Mouse (Mus musculus) thymus, postnatal 36 days (tissue): ENCODE results near the gene Tjp1.

Experiments
- DNase-seq, 2 experiments: peaks; one replicate each; pipeline ENCODE4 v3.0.0; 2022; ENCODE audit warnings: mixed read lengths in 2 of 2

Tjp1 gene

DNA sequence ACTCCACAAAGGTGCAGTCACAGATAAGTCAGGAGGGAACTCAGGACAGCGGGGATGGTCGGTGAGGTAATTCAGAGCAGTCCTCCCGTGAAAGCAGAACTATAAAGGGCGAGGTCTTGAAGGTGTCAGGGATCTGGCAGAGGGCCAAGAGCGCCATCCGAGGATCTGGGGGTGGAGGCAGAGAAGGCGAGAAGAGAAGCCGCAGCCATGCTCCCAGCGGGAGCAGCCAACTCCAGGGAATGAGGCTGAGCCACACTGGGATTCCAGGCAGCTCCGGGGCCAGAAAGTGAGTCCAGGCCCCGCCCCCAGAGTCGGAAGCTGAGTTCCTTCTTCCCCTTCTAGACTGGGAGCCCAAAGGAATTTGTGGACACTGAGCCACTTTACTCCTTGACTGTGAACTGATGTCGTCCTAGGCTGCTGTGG, 41.3 kb downstream of the Tjp1 start:
- no peak for DNase-seq

DNA sequence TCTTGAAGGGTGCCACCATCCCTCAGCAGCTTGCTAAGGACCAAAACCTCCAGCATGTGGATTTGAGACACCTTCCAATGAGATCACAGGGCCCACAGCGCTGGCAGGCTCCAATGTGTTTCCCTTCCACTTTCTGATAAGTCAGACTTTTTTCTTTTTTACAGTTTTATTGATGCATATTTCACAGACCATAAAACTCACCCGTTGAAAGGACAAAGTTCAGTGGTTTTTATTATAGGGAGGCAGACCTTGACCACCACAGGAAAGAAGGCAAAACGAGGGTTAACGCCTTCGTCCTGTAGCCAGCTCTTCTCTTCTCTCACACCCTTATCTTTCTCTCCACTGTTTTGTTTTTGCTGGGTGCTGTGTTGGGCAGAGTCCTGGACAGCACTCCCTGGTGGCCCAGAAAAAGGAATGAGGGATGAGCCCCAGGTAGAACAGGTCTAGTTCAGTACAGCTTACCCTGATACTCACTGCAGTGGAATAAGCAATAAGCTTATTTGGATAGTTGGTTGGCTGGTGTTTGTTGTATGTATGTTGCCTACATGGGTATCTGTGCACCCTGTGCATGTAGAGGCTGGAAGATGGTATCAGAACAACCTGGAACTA, 43.3 kb downstream of the Tjp1 start:
- DNase-seq, result no peak

DNA sequence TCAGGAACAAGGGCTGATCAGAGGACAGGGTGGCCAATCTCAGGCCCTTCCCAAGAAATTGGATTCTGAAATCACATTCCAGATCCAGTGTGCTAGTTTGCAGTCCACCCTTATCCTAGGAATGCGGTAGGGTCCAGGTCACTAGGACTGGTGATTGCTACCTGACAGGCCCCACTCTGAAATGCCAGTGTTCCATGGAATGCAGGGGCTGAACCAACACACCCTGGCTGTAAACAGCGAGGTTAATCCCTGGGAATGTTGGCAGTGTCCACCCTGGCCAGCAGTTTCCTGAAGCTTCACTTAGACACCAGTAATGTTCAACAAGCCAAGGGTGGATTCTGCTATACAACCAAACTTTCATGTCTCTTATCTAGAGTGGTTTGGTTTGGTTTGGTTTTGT, 45.4 kb downstream of the Tjp1 start:
- no peak for DNase-seq

DNA sequence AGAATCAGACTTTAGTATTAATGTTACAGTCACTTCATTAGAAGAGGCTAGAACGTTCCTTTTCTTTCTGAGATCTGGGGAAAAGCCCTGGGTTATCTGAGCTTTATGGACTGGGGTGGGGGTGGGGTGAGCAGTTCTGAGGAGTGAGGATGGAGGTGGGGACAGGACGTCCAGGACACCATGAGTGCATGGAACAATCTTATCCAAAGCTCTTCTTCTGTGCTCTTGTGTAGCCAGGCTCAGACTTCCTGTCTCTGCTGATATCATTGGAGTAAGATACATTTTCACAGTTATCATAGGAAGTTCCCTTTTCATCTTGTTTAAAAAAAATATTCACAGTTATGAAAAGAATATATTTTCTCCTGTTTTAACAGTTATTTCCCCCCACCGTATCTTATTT, 55.5 kb downstream of the Tjp1 start:
- DNase-seq, result no peak

DNA sequence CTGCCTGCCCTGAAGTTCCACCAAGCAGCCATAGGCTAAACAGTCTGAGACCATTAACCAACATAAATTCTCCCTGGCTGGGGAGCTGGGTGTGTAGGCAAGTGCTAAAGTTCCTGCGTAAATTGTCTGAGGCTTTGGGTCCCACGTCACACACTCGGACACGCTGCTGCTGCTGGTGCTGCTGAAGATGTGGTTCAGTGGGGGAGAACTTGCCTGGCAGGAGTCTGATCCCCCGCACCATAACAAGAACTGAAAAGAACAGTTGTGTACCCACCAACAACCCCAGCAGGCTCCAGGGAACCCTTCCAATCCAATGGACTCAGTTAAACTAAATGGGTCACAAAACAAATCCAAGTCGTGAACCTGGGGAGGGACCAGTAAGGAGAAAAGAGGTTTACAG, 56.2 kb downstream of the Tjp1 start:
- DNase-seq, result no peak

DNA sequence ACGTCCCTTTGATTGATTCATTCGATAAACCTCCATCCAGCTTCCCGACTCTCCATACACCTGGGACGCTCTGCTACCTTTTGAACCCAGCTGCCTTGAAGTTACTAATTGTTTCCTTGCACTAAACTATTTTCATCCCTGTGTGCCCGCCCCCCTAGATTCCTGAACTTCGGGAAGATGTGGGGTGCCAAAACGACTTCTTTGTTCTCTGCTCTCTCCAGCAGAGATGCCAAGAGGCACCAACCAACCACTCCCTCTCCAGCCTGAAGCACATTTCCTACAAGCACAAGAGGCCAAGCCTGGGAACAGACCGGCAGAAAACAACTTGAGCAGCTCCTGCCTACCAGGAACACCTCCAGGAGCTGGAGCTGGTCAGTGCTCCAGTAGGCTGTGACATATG, 57.4 kb downstream of the Tjp1 start:
- no peak for DNase-seq

DNA sequence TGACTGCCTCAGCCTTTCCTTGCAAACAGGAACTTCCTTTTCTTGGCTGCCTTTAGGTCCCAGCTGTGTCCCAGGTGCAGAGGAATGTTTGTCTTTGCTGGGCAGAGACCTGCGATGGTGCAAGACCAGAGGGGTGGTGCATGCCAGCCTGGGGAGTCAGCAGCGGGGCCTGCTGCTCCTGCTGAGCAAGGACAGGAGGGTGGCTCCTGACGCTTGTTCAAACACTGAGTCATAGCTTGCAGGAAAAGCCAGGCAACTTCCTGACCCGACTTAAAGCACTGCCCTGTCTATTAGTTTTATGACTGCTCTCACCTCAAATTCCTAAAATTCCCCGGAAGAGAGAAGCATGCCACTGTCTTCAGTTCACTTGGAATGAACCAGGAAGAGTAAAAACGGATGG, 57.9 kb downstream of the Tjp1 start:
- no peak for DNase-seq

DNA sequence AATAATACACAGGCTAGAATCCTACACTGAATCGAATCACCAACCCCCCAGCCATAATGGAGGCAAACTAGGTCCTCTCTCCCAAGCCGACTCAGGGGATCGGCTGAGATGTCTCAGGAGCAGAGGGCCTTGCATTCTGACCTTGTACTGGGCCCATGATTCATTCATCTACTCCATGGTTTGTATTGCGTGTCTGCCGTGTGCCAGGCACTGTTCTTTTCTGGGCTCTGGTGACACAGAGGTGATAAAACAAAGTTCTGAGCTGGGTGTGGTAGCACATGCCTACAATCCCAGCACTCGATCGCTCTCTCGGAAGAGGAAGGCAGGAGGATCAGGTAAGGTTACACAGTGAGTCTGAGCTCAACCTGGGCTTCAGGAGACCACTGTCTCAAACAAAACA, 59.4 kb downstream of the Tjp1 start:
- no peak for DNase-seq

DNA sequence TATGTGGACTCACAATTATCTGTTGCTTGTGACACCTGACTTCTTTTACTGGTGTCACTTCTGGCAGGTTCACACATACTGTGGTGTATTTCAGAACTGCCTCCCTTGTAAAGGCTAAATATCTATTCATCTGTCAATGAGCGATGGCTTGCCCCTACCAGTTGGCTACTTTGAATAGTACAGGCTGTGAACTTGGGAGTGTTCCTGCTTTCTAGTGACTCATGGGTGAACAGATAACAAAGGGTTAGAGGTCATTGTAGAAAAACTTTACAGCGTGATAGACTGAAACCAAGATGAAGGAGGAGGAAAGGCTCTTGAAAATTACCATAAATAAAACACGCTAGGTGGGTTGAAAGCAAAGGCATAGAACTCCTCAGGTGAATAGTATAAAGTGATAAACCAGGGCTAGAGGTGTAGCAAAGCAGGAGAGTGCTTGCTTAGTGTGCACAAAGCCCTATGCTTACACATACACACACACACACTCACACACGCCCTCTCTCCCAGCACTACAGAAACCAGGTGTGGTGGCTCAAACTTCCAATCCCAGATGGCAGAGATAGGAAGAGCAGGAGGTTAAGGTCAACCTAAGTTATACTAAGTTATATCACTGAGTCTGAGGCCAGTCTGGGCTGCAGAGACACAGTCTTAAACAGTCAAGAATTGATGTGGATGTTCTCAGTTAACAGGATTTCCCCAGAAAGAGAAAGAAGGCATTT, 60.1 kb downstream of the Tjp1 start:
- DNase-seq, result no peak

DNA sequence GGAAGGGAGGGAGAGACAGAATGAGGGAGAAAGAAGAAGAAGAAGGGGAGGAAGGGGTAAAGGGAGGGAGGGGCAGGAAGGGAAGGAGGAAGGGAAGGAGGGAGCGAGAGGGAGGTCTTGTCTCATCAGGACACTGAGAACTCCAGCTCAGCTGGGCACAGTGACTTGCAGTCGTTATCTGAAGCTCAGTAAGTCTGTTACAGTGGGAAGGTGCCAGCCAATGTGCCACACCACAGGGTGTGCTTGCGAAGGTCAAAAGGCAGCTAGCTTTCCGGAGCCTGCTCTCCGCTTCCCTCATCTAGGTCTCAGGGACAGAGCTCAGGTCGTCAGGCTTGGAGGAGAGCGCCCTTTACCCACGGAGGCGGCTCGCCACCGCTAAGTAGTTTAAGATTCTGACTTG, 61.4 kb downstream of the Tjp1 start:
- DNase-seq, result no peak

DNA sequence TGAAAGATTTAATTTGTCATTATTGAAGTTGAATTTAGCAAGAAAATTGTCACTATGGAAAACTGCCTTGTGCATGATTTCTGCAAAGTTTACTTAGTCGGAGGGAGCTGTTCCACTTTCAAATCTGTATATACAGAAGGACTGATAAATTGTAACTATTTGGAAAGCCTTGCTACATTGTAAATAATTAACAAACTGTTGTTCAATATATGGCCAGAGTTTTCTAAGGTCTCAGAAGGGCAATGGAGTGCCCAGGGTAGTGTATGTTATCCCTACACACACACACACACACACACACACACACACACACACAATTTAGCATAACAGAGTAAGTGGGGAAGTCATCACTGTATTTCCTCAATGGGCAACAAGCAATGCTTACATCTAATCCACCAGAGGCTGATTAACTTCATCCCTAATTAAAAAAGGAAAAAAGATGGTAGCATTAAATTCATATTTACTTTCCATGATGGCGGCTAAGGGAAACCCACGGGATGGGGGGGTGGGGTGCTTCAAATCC, 63.0 kb downstream of the Tjp1 start:
- DNase-seq, result no peak

DNA sequence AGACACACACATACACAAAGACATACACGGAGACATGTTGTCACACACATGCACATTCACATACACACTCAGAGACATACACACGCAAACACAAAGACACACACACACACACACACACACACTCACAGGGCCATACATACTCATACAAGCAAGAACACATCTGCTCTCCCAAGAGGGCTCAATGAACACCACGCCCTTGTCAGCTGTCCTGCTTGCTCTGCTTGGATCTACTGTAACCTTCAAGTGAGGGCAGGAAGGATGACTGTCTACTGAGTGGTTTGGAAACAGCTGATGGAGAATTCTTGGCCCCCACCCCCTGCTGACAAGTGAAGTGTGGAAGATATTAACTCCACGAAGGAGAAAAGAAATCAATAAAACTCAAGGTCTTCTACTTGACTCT, 64.1 kb downstream of the Tjp1 start:
- DNase-seq, result no peak

DNA sequence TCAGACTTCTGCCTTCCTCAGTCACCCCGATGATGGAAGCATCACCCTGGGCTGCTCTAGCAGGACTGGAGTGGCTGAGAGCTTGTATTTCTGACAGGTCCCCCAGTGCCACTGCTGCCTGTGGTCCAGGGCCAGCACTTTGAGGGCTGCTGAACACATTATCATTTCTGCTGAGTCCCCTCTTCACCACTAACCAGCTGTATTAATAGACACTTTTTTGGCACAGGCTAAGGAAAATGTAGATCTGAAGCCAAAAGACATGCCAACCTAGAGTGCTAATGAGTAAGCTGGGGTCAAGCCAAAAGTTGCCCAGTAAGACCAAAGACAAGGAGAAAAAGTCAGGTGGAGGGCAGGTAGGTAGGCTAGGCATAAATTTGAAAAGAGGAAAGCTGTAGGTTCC, 66.2 kb downstream of the Tjp1 start:
- DNase-seq, result no peak

DNA sequence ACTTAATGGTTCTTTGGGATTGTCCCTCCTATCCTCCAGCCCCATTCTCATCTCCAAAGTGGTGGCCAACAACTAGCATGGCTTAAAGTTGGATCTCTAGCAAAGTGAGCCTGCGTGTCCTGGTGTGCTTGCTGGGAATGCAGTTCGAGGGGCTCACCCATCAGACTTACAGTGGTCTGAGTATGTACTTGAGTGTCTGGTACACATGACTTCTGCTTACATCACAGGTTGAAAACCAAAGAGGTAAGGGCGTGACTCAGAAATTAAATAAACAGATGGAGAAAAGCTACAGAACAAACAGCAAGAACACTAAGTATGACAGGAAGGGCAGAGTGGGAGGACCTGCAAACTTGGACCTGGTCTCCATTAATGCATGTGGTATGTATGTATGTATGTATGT, 67.4 kb downstream of the Tjp1 start:
- no peak for DNase-seq

DNA sequence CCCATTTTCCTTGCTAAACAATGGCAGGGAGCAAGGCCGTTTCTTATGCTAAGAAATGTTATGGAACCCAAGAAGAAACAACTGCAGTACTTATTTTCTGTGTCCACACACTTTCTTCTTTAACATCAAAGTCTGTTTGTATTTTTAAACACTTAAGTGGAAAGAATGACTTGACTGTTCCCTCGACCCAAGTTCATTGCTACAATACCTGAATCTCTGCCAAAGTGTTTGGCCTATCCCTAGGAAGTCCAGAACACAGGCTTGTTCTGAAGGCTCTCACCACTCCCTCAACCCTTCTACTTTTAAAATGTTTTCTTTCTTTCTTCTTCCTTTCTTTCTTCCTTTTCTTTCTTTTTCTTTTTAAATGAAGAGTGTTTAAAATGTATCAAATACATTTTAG, 71.5 kb downstream of the Tjp1 start:
- no peak for DNase-seq

DNA sequence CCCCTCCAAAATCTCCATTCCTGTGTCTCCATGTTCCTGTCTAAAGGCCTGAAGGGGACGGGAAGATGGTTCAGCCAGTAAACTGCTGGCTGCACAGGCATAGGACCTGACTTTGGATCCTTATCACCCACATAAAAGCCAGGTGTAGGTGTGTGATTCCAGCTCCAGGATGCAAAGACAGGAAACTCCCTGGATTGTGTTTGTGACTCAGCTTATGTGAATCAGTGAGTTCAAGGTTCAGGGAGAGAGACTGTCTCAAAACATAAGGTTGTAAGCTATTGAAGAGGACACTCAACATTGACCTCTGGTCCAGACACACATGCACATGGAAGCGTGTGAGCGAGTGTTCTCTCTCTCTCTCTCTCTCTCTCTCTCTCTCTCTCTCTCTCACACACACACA, 72.4 kb downstream of the Tjp1 start:
- DNase-seq, result no peak

DNA sequence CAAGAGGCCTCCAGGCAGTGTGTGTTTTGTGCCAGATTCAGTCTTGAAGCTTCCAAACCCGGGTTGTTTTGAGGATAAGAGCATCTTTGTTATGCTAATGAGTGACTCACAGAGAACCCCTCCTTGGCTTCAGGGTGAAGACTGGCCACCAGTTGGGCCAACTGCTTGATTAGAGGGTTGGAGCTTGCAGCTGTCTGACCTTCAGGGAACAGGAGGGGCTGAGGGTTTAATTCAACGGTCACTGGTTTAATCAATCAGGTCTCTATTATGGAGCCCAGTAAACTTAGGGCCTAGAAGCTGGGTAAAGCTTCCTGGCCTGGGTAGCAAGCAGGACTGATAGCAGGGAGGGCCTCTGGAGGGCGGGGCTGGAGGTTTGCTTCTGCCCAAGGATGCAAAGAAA, 73.3 kb downstream of the Tjp1 start:
- DNase-seq, result no peak

DNA sequence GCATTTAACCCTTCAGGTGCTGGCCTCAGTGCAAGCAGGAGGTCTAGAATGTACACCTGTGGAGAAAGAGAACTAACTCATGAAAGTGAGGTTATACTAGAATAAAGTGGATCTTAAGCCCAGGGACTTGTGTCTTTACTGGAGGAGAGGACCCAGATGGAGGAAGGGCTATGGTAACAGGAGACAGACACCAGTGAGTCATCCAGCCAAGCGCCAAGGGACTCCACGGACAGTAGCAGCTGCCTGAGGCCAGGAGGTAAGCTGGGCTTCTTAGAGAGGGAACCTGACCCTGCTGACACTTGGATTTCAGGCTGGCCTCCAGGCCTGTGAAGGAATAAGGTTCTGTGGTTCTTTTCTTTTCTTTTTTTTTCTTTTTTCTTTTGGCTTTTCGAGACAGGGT, 75.3 kb downstream of the Tjp1 start:
- DNase-seq, result no peak

DNA sequence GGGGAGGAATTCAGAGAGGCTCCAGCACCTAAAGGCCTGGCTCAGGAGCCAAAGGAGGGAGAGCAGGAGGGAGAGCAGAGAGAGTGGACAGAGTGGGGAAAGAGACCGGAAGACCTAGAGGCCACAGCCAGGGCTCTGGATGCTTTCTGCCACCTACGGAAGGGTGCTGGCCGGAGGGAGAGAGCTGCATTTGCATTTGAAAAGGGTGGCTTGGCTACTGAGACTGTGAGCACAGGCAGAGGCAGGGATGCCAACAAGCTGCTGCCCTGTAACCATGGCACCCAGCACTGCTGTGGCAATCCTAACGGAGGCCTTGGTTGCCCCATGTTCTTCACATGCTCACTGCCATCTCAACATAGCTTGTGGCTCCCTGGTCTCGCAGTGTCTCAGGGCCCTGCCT, 77.4 kb downstream of the Tjp1 start:
- no peak for DNase-seq

DNA sequence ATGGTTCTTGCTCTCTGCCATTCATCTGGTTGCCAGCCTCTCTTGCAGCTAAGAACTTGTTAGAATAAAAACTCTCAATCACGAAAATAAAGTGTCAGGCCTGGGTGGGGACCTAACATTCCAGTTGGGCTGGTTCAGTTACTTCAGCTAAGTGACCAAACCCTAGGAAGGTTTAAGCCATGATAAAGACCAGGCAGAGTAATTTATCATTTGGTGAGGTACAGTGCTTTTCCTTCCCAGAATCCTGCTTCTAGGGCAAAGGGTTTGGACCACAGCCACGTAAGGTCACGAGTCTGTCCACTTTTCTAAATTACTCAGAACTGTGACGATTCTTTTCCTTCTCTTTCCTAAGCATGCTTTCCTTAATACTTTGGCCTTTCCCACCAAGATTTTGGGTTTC, 86.1 kb downstream of the Tjp1 start:
- DNase-seq, result no peak

DNA sequence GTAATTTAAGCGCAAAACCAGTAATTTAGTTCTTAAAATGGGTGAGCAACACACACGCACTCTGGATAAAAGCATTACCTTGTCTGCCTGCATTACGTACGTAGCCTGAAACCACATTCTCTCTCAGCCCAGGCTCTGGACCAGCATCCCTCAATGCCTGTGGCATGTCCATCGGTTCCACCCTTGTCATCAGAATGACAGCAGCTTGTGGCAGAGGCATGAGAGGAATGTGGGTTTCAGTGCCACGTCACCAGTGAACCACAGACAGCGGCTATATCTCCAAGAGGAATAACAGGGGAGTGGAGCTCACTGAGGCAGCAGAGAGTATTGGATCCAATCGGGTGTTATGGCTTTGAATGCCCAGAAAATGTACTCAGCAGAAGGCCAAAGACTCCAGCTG, 88.1 kb downstream of the Tjp1 start:
- no peak for DNase-seq

DNA sequence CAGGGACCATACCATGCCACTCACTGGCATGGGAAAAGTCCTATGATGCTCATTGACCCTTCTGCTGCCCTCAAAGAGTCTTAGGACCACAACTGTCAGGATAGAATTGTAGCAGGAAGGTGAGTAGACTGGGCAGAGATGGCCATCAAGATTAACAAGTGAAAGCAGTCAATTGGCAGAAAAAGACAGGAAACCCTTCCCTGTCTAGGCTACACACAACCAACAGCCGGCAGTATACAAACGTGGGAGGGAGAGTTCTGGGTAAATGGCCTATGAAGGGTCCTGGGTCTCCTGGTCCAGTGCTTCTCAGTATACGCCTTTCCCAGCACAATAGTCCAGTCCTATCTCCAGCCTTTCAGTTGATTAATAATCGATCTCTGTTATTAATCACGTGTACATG, 89.4 kb downstream of the Tjp1 start:
- DNase-seq, result no peak

DNA sequence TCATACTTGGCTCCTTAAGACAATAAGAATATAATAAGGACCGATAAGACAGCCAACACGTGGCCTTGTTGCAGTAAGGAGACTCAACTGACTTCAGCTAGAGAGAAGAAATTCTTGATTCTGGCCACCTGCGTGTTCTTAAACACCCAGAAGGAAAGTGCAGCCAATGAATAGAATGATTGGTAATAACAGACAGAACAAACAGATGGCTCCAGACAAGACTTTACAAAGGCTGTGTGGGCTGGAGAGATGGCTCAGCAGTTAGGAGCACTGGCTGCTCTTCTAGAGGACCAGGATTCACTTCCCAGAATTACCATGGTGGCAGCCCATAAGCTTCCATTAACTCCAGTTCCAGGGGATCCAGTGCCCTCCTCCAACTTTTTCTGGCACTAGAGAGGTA, 90.7 kb downstream of the Tjp1 start:
- no peak for DNase-seq

DNA sequence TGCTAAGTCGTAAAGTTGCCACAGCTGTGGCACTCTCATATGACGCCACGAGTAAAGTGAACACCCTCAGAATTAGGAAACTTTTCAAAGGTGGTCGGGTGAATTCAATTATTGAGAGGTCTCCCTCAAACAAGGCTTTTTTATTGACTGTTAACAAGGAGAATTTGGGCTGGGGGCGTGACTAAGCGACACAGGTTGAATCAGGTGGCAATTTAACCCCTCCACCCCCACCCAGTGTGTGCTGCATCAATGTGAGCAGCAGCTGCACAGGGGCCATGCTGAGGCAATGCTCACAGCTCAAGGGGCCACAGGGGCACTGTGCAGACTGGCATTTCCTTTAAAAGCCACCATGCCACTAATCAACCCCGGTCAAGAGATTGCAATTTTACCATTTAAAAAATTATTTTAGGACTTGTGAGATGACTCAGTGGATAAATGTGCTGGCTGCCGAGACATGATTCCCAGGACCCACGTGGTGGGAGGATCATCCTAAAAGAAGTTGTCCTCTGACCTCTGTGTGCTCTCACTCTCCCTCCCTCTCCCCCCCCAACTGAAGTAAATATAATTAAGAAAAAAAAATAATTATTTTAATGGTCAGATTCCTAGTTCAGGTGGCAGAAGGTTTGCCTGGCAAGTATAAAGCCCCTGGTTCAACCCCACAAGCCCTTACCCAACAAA, 96.4 kb downstream of the Tjp1 start:
- DNase-seq, result no peak
